Mouse (Mus musculus) MEL-GATA-1-ER (cell line): Measurements from ENCODE around the gene St6galnac6.

Experiments used
- DNase-seq: peaks from one replicate; pipeline ENCODE4 v3.0.0-alpha.2; 2012; ENCODE audit warnings: low read depth; ENCODE audit errors: extremely low read depth

The St6galnac6 gene

GRCm38 (mm10) chr2:32585149-32585714 is 14.3 kb upstream of the St6galnac6 start:
- DNase-seq: no peak

GRCm38 (mm10) chr2:32586871-32587351 is 12.6 kb upstream of the St6galnac6 start, which contains the start of gene St6galnac4:
Gene St6galnac4 (plus strand): TSS chr2:32587095.
- peak; percentile 84 for DNase-seq

- DNase-seq: peak; percentile 64
These were observed 11.7 kb upstream of the St6galnac6 start for GRCm38 (mm10) chr2:32587731-32588321.

- no peak for DNase-seq
These were observed 10.2 kb upstream of the St6galnac6 start for GRCm38 (mm10) chr2:32589213-32589795.

- DNase-seq: no peak
These were observed 9.3 kb upstream of the St6galnac6 start for GRCm38 (mm10) chr2:32590224-32590623.

GRCm38 (mm10) chr2:32591249-32591648 is 8.3 kb upstream of the St6galnac6 start:
- DNase-seq: no peak

GRCm38 (mm10) chr2:32596725-32597124 is 2.8 kb upstream of the St6galnac6 start:
- no peak for DNase-seq

- no peak for DNase-seq
These were observed 2.3 kb upstream of the St6galnac6 start for GRCm38 (mm10) chr2:32597248-32597647.

GRCm38 (mm10) chr2:32597699-32598098 is 1.8 kb upstream of the St6galnac6 start:
- no peak for DNase-seq

GRCm38 (mm10) chr2:32598506-32598905 is 1.0 kb upstream of the St6galnac6 start:
- DNase-seq: no peak

- DNase-seq: no peak
These were observed 2.0 kb downstream of the St6galnac6 start for GRCm38 (mm10) chr2:32601417-32602065.

GRCm38 (mm10) chr2:32602600-32603054 is 3.1 kb downstream of the St6galnac6 start:
- DNase-seq: peak; percentile 63

- DNase-seq: no peak
These were observed 5.1 kb downstream of the St6galnac6 start for GRCm38 (mm10) chr2:32604631-32605030.

- peak; percentile 76 for DNase-seq
These were observed 6.9 kb downstream of the St6galnac6 start for GRCm38 (mm10) chr2:32606161-32607142.

GRCm38 (mm10) chr2:32607262-32607947 is 7.9 kb downstream of the St6galnac6 start:
- DNase-seq: peak; percentile 30

GRCm38 (mm10) chr2:32608141-32608777 is 8.8 kb downstream of the St6galnac6 start:
- peak; percentile 81 for DNase-seq

GRCm38 (mm10) chr2:32608778-32609435 is 9.4 kb downstream of the St6galnac6 start:
- no peak for DNase-seq

- peak; percentile 44 for DNase-seq
These were observed 11.2 kb downstream of the St6galnac6 start for GRCm38 (mm10) chr2:32610610-32611229.

- no peak for DNase-seq
These were observed 12.8 kb downstream of the St6galnac6 start for GRCm38 (mm10) chr2:32612274-32612673.
